Mouse (Mus musculus): ENCODE data around the gene Stil.

Stil gene

DNA sequence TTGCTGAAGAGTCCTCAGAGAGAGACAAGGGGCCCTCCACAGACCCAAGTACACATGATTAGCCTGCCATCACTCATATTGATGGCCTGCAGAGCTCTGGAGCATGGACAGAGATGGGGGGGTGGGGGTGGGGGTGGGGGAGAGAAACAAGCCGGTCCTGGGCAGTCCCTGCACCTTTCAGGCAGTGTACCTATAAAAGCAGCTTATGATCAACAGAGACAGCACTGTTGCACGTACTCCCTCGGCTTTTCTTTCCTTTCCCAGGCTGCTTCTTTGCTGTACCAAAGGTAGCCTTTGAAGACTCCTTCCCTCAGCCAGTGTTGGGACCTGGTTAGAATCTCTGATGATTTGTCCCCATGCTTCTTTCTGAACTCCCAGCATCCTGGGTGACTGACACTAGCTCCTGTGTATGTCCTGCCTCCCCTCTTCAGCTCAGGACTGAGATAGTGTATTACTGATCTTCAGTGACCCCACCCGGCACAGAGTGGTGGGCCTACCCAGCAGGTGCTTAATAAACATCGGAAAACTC is 79.9 kb downstream of the Stil start:
- no peak for DNase-seq (ENCODE audit: low spot score)

DNA sequence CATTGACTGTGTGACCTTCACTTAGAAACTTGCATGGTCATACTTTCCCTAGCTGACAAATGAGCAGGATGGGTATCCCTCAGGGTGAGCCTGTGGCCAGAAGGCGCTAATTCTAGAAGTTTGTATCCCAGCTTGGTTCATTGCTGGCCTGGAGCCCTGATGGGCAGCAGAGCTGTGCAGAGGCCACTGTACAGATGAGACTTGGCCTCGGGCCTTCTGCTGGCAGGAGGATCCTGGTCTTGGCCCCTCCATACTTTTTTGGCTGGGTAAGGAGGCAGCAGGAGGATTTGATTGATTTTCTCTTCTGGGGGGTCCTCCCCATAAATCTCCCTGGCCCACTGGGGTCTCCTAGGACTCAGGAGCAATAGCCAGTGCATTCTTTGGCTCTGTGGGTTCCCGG is 83.1 kb downstream of the Stil start:
- no peak for DNase-seq (ENCODE audit: low spot score)

DNA sequence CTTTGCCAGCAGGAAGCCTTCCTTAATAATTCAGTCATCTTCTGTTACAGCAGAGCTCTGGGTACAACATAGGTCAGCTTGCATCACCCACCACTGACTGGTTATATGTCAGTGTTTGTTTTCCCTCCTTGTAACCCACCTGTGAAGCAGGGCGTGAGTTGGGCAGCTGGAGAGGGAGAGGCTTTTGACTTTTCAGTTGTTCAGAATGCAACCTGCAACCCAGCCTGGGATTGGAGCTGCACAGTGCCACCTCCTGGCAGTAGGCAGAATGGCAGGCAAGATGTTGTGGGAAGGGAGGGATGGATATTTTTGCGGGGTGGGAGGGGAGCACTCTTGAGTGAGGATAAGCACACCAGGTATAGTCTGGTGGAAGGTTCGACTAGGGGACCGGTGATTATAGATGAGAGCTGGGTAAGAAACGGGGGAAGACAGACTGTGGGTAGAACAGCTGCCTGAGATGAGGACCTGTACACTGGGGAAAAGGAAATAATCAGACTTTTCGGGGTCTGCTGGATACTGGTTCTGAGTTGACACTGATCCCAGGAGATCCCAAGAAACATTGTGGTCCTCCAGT is 85.7 kb downstream of the Stil start:
- DNase-seq (ENCODE audit: low spot score): peak; percentile 41

DNA sequence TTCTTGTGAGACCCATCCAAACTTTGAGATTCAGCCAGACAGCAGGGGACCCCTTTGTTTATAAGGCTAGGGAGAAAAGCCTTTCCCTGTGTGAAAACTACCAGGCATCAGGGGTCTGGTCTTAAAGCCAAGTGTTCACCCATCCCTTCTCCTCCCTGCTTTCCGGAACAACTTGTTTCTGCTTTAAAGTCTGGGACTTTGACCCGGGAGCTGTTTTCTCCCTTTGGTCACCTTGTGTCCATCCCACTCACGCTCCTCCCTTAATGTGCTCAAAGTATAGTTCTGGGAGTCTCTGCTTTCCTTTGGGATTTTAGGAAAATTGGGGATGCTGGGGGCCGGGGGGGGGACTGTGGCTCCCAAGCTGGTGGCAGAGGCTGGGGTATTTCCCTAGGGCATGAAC is 86.3 kb downstream of the Stil start:
- no peak for DNase-seq (ENCODE audit: low spot score)

DNA sequence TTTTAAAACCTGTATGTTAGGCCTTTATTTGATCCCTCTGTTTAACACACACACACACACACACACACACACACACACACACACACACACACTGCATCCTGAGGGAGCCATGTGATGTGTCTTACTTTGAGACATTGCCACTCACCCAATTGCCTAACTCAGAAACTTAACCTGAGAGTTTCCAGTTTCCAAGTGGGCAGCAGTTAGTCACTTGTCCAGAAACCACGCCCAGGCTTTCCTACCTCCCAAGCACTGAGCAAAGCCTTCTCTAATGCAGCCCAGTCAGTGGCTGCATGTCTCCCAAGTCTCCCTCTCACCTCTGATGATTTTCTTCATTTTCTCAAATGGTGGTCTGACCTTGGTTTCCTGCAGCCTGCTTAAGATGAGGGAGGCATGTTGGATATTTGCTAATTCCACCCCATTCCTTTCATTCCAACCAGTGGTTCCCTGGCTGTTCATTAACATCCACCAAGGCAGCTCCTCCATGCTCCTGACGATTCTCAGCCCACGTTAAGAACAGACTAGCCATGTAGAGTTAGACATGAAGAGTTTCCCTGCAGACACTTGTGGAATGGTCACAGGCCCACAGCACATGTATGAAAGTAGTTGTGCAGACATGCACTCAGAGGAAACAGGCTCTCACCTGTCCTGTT is 86.9 kb downstream of the Stil start:
- DNase-seq (ENCODE audit: low spot score): no peak

DNA sequence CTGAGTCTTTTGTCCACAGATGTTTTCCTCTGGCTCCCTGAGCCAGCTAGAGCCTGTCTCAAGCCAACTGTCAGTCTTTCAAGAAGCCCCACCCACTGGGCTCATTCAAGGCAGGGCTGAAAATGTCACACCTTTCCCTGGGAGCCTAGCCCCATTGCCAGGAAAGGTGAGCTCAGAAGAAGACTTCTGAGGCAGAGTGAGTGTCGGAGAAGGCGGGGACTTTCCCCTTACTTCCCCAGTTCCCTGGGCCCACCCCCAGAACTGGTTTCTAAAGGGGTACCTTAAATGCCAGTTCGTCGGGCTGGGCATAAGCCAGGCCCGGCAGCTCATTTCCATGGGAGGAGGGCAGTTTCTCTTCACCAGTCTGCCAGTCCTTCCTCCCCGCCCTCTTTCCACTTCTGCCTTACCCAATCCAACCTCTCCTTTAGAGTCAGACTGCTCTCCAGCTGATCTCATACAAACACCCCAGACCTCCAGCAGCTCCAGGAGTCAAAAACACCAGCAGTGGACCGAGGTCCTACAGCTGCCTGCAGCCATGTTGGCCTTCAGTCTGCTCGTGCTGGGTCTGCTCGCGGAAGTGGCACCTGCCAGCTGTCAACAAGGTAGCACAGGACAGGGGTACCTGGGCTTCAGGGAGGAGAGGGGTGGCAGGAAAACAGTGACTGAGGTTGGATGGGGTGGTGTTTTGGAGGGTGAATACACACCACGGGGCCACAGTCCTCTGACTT is 88.8 kb downstream of the Stil start, which contains the start of gene Pdzk1ip1:
Gene Pdzk1ip1, plus strand, starts transcription at position 98 of the 728 bp plus-strand sequence.
- DNase-seq (ENCODE audit: low spot score): no peak

DNA sequence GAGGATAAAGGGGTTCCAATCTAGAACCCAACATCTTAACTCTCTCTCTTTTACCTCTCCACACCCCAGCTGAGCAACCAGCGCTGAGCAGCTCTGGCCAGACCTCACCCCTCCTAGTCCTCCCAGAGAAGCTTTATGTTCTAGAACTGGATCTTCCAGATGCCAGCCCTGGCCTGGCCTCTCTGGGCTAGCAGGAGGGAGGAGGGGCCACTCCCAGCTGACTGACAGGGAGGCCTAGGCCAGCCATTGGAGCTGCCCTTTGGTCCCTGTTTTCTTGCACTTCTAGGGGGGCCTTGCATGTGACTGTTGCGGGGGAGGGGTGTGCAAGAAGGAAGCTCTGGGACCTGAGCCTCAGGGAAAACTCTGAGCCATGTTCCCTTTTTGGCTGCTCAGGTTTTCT is 90.6 kb downstream of the Stil start:
- no peak for DNase-seq (ENCODE audit: low spot score)

DNA sequence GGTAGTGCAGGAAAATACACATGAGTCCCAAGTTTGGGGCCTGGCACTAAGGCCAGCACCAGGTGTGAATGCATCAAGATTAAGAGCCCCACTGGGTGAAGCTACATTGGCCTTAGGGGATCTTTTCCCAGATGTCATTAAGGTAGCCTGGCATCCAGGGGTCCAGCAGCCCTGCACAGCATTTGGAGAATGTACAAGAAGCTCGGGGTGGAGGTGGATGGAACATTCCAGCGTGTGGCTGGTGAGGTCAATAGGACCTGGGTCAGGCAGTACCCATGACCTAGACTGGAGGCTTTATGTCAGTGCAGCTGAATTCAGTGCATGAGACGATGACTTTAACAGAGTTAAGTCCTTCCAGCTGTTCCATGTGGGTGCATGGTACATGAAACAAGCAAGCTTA is 91.8 kb downstream of the Stil start:
- no peak for DNase-seq (ENCODE audit: low spot score)
